Mouse (Mus musculus): ENCODE measurements around the gene Zbed4. TPM values are rescaled to one million over a fixed set of nuclear protein-coding genes. Genes with fewer than 3 reads are reported as not detected.

The Zbed4 gene
- total RNA-seq, 2 experiments from 2014 or later: 10.6 to 12.3 TPM

DNA sequence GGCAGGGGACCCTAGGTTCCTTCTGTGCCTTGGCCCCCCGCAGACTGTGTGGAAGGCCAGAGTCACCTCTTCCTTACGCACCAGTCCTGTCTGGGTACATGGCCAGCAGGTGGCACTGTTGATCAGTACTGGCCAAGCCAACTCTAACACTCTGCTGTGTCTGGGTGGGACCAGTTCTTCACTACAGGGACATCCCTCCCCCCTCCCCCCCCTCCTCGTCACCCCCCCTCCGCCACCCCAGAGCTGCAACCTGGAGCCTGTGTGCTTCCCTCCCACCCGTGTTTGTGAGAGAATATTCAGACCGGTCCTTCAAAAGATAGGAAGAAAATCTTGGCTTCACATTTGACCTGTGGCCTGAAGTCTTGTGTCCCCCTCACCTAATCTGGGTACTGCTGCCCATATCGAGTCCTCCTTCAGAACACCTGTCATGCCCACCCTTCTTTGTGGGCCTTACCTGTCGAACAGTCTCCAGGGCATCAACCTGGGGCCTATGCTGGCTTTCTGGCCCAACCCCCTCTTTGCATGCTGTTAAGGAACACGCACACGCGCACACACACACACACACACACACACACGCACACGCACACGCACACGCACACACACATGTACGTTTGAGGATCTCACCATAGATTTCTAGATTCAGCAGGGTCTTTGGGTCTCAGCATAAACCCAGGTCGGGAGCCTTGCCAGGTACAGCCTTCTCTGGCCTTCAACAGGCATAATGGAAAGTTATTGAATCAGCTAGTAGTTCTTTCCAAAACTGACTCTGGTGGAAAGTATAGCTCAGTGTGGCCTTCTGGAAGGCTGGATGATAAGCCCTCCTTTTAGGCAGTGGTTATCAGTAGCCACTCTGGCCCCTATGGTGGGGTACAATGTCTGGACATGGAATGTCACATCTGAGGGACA lies 77.6 kb downstream of the Zbed4 start:
- intact Hi-C loops (cut with DNase I): loop anchor here (1.0 to 10.0 kb wide), 4 partner anchors 33 to 256 kb away; partner anchors contain the start of genes Pim3 and Selenoo
- DNase-seq (ENCODE audit: low spot score in 2 of 2): peak; percentile 89 to 90

DNA sequence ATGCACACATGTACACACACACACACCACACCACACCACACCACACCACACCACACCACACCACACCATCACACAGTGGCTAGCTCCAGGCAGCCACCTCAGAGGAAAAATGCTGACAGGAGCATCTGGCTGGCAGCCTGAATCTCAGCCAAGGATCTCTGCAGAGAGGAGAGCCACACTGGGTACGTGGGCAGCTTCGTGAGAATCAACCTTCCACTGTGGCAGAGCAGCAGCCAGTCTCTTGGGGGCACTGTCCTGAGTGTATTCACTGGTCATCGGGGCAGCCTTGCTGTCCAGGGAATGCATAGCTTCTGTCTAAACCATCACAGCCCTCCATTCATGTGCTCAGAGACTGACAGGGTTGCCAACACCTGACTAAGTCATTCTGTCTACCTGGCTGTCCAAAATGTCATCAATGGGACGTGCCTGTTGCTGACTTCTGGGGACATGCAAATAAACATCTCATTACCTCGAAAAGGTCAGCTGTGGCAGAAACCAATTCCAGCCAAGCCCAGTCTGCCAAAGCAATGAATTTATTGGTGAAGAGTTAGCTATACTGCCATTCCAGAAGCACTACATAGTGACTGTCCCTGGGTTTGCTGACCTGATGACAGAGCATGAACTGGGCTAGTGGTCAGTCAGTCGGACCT lies 78.5 kb downstream of the Zbed4 start:
- intact Hi-C loops (cut with DNase I): loop anchor here (5.0 to 10.0 kb wide), 2 partner anchors 32 to 255 kb away; partner anchors contain the start of genes Pim3 and Selenoo
- peak; percentile 42 to 69 for DNase-seq (ENCODE audit: low spot score in 2 of 2)

DNA sequence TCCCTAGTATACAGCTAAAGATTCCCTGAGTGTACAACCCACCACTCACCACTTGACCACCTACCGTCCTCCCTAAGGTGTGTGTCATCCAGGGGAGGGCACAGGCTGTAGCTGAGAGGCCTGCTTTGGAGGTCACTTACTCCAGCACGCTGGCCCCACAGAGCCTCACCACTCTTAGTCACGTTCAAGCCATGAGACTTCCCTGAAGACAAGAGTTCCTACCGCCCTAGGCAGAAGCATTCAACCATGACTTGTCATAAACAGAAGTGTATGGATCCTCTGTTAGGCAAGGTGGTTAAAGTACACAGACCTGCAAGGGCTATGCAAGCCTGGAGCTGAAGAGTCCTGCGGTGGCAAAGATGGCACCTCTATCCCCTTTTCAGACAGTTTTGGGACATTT lies 79.2 kb downstream of the Zbed4 start:
- DNase-seq (ENCODE audit: low spot score in 2 of 2): no peak
- intact Hi-C loops (cut with DNase I): no loop called here

DNA sequence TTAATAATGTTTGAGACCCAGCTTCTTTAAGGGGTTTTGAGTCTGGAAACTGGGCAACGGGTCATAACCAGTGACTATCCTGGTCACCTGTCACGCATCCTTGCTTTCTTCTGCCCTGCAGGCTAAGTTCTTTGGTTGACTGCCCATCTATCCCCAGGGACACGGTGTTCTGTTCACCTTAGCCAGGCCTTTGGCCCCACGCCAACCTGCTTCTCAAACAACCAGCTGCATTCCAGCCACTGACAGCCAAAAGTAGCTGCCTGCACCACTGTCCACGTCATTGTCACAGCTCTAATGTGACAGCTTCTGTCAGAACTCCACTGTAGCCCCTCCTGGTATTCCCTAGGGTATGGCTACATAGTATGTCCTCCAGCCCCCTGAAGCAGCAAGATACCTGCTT lies 80.0 kb downstream of the Zbed4 start:
- no peak for DNase-seq (ENCODE audit: low spot score in 2 of 2)
- intact Hi-C loops (cut with DNase I): no loop called here

DNA sequence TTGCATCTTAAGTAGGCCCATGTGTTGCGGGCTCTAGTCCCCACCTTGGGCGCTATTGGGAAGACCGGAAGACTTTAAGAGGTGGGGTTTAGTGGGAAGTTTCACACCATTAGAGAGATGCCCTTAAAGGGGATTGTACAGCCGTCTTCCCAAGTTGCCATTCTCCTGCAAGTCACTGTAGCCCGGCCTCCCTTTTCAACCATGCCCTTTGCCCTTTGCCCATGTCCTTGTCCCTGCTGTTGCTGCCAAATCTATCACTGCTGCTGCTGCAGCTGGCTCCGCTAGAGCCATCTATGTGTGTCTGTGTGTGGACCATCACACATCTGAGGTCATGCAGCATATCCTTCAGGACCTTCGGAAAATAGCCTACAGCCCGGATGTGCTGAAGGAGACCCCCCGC lies 81.1 kb downstream of the Zbed4 start:
- intact Hi-C loops (cut with DNase I): no loop called here
- no peak for DNase-seq (ENCODE audit: low spot score in 2 of 2)

Other genes starting within 250 kb of the Zbed4 start
- gene Zdhhc25, start 151.4 kb upstream of the Zbed4 start, total RNA-seq (2021): not detected
- gene Brd1, start 17.4 kb upstream of the Zbed4 start, total RNA-seq (2021): 10 to 100 TPM; 47.6 to 48.6 TPM
- gene Alg12, start 67.7 kb downstream of the Zbed4 start, total RNA-seq (2021): 10 to 100 TPM; 10.3 to 12.3 TPM
- 10 to 100 TPM; 18.9 to 21.4 TPM for gene Creld2, start 68.0 kb downstream of the Zbed4 start, total RNA-seq (2021)
- gene Pim3, start 110.5 kb downstream of the Zbed4 start, total RNA-seq (2021): 10 to 100 TPM; 37.3 to 40.4 TPM
- 1 to 10 TPM in 1 of 2 experiments, under 1 TPM in 1; 0.81 to 1.7 TPM for gene Ttll8, start 202.8 kb downstream of the Zbed4 start, total RNA-seq (2021)
- 100 to 1,000 TPM; 100 to 105 TPM for gene Mlc1, start 227.3 kb downstream of the Zbed4 start, total RNA-seq (2021)
- gene Mov10l1, start 231.2 kb downstream of the Zbed4 start, total RNA-seq (2021): not detected